Mouse (Mus musculus): ENCODE data around the gene Zfp53.

GRCm38 (mm10) chr17:21526270-21526669 lies 37.5 kb downstream of the Zfp53 start:
- TF ChIP-seq CTCF (IDR thresholded peaks at IDR 0.05; ENCODE audit: control insufficient read depth, insufficient read depth, insufficient replicate concordance, low read depth, low read length) (no peak), POLR2A (IDR thresholded peaks at IDR 0.05; ENCODE audit: control insufficient read depth, low read depth, low read length) (no peak)

Measured in testis, adult 2 months (tissue).